Mouse (Mus musculus): Measurements from ENCODE around the gene Serpina1b.

DNA sequence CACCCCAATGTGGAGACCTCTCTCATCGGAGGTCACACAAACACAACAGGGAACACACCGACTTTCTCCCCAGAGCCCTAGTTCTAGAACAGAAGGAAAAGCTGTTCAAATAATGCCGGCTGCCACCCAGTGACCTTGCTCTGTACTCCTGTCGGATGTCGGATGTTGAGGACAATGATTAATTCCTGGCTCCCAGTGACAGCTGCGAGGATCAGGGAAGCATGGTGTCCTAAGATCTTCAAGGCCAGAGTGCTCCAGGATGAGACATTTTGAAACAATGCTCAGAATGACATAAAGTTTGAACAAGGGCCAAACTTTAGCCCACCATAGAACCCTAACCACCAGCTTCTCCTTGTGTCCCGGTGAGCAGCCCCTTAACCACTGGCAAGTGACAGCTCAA lies 143.2 kb downstream of the Serpina1b start:
- TF ChIP-seq HCFC1 (IDR thresholded peaks at IDR 0.05; ENCODE audit: borderline replicate concordance, insufficient read depth, low read length) = no peak
- TF ChIP-seq ZNF384 (IDR thresholded peaks at IDR 0.05; ENCODE audit: low read depth, low read length) = no peak
- TF ChIP-seq CHD2 (IDR thresholded peaks at IDR 0.05; ENCODE audit: low read depth, low read length) = no peak
- no peak for TF ChIP-seq ZC3H11A (IDR thresholded peaks at IDR 0.05; ENCODE audit: borderline replicate concordance, low read depth, low read length)
